Mouse (Mus musculus): Measurements from ENCODE around the gene Akap7.

The Akap7 gene

DNA sequence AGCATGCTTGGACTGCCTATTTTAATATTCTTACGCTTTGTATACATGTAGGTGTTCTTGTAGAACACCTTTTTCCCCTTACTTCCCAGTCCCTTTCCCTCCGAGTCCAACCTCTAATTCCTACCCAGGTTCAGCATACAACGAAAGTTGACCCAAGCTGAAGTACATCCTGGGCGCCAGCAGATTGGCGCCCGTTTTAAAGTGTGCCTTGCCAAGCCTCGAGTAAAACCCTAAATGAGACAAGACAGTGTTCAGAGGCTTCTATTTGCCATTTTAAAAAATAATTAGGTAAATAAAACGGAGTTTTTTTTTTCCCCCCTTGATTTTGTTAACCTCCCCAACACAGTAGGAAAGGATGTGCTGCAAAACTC is 11.4 kb downstream of the Akap7 start:
- H3K9me3 ChIP-seq (ENCODE audit: low read length) = peaks cover 3% of the 10 kb centered on the region; the same call in 1 of the 2 replicates
- no peaks in the 10 kb centered on the region for H3K36me3 ChIP-seq (ENCODE audit: insufficient read depth, low read length)
- TF ChIP-seq POU5F1 (IDR thresholded peaks at IDR 0.05; ENCODE audit: borderline replicate concordance, low read length) (no peak), CTCF (conservative IDR thresholded peaks at IDR 0.05; ENCODE audit: low read length) (no peak), NANOG (IDR thresholded peaks at IDR 0.05; ENCODE audit: borderline replicate concordance, low read length) (no peak)
- no peaks in the 10 kb centered on the region for H3K27me3 ChIP-seq (ENCODE audit: insufficient read depth, low read length)
- H3K4me1 ChIP-seq (replicated peaks; ENCODE audit: low read depth, low read length) = peaks cover 44% of the 10 kb centered on the region
- peak overlapping the region; percentile 82 for H3K4me3 ChIP-seq (replicated peaks; ENCODE audit: low read length)

- Histone ChIP-seq H3K9me3 (ENCODE audit: low read length) (peaks cover 3% of the 10 kb centered on the region; the same call in 1 of the 2 replicates), H3K4me3 (replicated peaks; ENCODE audit: low read length) (0 out of 2 replicates have a peak overlapping the region, but pooled peaks have one; percentile 82), H3K27me3 (ENCODE audit: insufficient read depth, low read length) (no peaks in the 10 kb centered on the region), H3K4me1 (replicated peaks; ENCODE audit: low read depth, low read length) (peaks cover 48% of the 10 kb centered on the region), H3K36me3 (ENCODE audit: insufficient read depth, low read length) (no peaks in the 10 kb centered on the region)
- no peak for TF ChIP-seq NANOG (IDR thresholded peaks at IDR 0.05; ENCODE audit: borderline replicate concordance, low read length)
- TF ChIP-seq POU5F1 (IDR thresholded peaks at IDR 0.05; ENCODE audit: borderline replicate concordance, low read length) = no peak
- no peak for TF ChIP-seq CTCF (conservative IDR thresholded peaks at IDR 0.05; ENCODE audit: low read length)
These were observed 11.8 kb downstream of the Akap7 start for GRCm38 (mm10) chr10:25295836-25296235.

- no peak for TF ChIP-seq CTCF (conservative IDR thresholded peaks at IDR 0.05; ENCODE audit: low read length)
- no peak for TF ChIP-seq POU5F1 (IDR thresholded peaks at IDR 0.05; ENCODE audit: borderline replicate concordance, low read length)
- Histone ChIP-seq H3K4me1 (replicated peaks; ENCODE audit: low read depth, low read length) (peaks cover 52% of the 10 kb centered on the region), H3K9me3 (ENCODE audit: low read length) (peaks cover 3% of the 10 kb centered on the region; the same call in 1 of the 2 replicates), H3K27me3 (ENCODE audit: insufficient read depth, low read length) (no peaks in the 10 kb centered on the region), H3K4me3 (replicated peaks; ENCODE audit: low read length) (no peak overlapping the region), H3K36me3 (ENCODE audit: insufficient read depth, low read length) (no peaks in the 10 kb centered on the region)
These were observed 12.7 kb downstream of the Akap7 start for GRCm38 (mm10) chr10:25294999-25295398.

DNA sequence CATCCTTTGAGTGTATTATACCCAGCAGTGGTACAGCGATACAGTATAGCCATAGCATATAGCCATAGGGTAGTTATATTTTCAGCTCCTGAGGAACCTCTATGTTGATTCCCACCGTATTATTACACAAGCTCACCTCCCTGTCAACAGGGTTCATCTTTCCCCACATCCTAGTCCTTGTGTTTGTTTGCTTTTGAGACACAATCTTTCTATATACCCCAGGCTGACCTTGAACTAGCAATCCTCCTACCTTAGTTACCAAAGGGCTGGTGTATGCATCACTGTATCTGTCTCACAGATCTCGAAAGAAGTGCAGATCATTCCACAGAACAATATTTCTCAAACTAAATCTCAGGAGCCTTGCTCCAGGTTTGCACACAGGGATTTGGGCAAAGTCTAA is 13.9 kb downstream of the Akap7 start:
- Histone ChIP-seq H3K4me1 (replicated peaks; ENCODE audit: low read depth, low read length) (peaks cover 52% of the 10 kb centered on the region), H3K9me3 (ENCODE audit: low read length) (no peaks in the 10 kb centered on the region), H3K36me3 (ENCODE audit: insufficient read depth, low read length) (peaks cover 8% of the 10 kb centered on the region), H3K27me3 (ENCODE audit: insufficient read depth, low read length) (no peaks in the 10 kb centered on the region), H3K4me3 (replicated peaks; ENCODE audit: low read length) (no peak overlapping the region)
- TF ChIP-seq POU5F1 (IDR thresholded peaks at IDR 0.05; ENCODE audit: borderline replicate concordance, low read length) = no peak
- TF ChIP-seq NANOG (IDR thresholded peaks at IDR 0.05; ENCODE audit: borderline replicate concordance, low read length) = no peak
- no peak for TF ChIP-seq CTCF (conservative IDR thresholded peaks at IDR 0.05; ENCODE audit: low read length)

DNA sequence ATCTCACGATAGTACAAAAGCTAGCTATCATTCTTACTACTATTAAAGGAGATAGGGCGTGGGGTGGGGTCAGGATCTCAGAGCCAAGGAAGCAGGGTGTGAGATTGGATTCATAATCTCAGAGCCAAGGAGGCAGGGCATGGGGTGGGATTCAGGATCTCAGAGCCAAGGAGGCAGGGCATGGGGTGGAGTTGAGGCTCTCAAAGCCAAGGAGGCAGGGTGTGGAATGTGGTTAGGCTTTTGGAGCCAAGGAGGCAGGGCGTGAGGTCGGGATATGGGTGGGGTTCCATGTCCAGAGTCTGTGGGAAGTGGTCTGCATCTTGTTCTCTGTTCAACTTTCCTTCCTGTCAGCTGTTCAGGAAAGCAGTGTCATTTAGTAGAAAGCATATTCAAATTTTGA is 16.6 kb downstream of the Akap7 start:
- peaks cover 34% of the 10 kb centered on the region for H3K4me1 ChIP-seq (replicated peaks; ENCODE audit: low read depth, low read length)
- H3K27me3 ChIP-seq (ENCODE audit: insufficient read depth, low read length) = no peaks in the 10 kb centered on the region
- H3K36me3 ChIP-seq (ENCODE audit: insufficient read depth, low read length) = peaks cover 20% of the 10 kb centered on the region
- TF ChIP-seq NANOG (IDR thresholded peaks at IDR 0.05; ENCODE audit: borderline replicate concordance, low read length) (no peak), POU5F1 (IDR thresholded peaks at IDR 0.05; ENCODE audit: borderline replicate concordance, low read length) (no peak)
- H3K9me3 ChIP-seq (ENCODE audit: low read length) = no peaks in the 10 kb centered on the region
- H3K4me3 ChIP-seq (replicated peaks; ENCODE audit: low read length) = no peak overlapping the region

- no peak overlapping the region for H3K4me3 ChIP-seq (replicated peaks; ENCODE audit: low read length)
- no peaks in the 10 kb centered on the region for H3K9me3 ChIP-seq (ENCODE audit: low read length)
- H3K4me1 ChIP-seq (replicated peaks; ENCODE audit: low read depth, low read length) = peaks cover 15% of the 10 kb centered on the region
- no peaks in the 10 kb centered on the region for H3K27me3 ChIP-seq (ENCODE audit: insufficient read depth, low read length)
- TF ChIP-seq CTCF (conservative IDR thresholded peaks at IDR 0.05; ENCODE audit: low read length) = no peak
- peaks cover 50% of the 10 kb centered on the region for H3K36me3 ChIP-seq (ENCODE audit: insufficient read depth, low read length)
These were observed 22.4 kb downstream of the Akap7 start for GRCm38 (mm10) chr10:25285100-25285811.

GRCm38 (mm10) chr10:25284427-25285099 is 23.1 kb downstream of the Akap7 start:
- no peak overlapping the region for H3K4me3 ChIP-seq (replicated peaks; ENCODE audit: low read length)
- no peaks in the 10 kb centered on the region for H3K9me3 ChIP-seq (ENCODE audit: low read length)
- TF ChIP-seq NANOG (IDR thresholded peaks at IDR 0.05; ENCODE audit: borderline replicate concordance, low read length) (no peak), CTCF (conservative IDR thresholded peaks at IDR 0.05; ENCODE audit: low read length) (peak; percentile 33)
- H3K36me3 ChIP-seq (ENCODE audit: insufficient read depth, low read length) = peaks cover 50% of the 10 kb centered on the region
- H3K4me1 ChIP-seq (replicated peaks; ENCODE audit: low read depth, low read length) = peaks cover 22% of the 10 kb centered on the region
- no peaks in the 10 kb centered on the region for H3K27me3 ChIP-seq (ENCODE audit: insufficient read depth, low read length)

GRCm38 (mm10) chr10:25283397-25283796 is 24.3 kb downstream of the Akap7 start:
- no peak overlapping the region for H3K4me3 ChIP-seq (replicated peaks; ENCODE audit: low read length)
- no peaks in the 10 kb centered on the region for H3K9me3 ChIP-seq (ENCODE audit: low read length)
- no peaks in the 10 kb centered on the region for H3K27me3 ChIP-seq (ENCODE audit: insufficient read depth, low read length)
- peaks cover 30% of the 10 kb centered on the region for H3K4me1 ChIP-seq (replicated peaks; ENCODE audit: low read depth, low read length)
- TF ChIP-seq CTCF (conservative IDR thresholded peaks at IDR 0.05; ENCODE audit: low read length) (no peak), NANOG (IDR thresholded peaks at IDR 0.05; ENCODE audit: borderline replicate concordance, low read length) (no peak), POU5F1 (IDR thresholded peaks at IDR 0.05; ENCODE audit: borderline replicate concordance, low read length) (no peak)
- H3K36me3 ChIP-seq (ENCODE audit: insufficient read depth, low read length) = peaks cover 38% of the 10 kb centered on the region

GRCm38 (mm10) chr10:25280141-25280540 is 27.5 kb downstream of the Akap7 start:
- H3K9me3 ChIP-seq (ENCODE audit: low read length) = no peaks in the 10 kb centered on the region
- no peak for TF ChIP-seq CTCF (conservative IDR thresholded peaks at IDR 0.05; ENCODE audit: low read length)
- H3K4me1 ChIP-seq (replicated peaks; ENCODE audit: low read depth, low read length) = peaks cover 32% of the 10 kb centered on the region
- H3K36me3 ChIP-seq (ENCODE audit: insufficient read depth, low read length) = peaks cover 31% of the 10 kb centered on the region
- no peak overlapping the region for H3K4me3 ChIP-seq (replicated peaks; ENCODE audit: low read length)
- H3K27me3 ChIP-seq (ENCODE audit: insufficient read depth, low read length) = no peaks in the 10 kb centered on the region
